Mouse (Mus musculus) thymus, adult 2 months (tissue): Measurements from ENCODE around the gene Gpr21.

ENCODE experiments used
- CTCF ChIP-seq: fragments of 200-500 bp; IDR thresholded peaks from 2 replicates; pipeline ENCODE4 v1.5.1; 2012; ENCODE audit warnings: mild to moderate bottlenecking, control low read depth, low read length, moderate library complexity, borderline replicate concordance; ENCODE audit not compliant: control insufficient read depth, poor library complexity, insufficient read depth; ENCODE audit errors: extremely low read depth
- POLR2A ChIP-seq: fragments of 200-500 bp; IDR thresholded peaks from 2 replicates; pipeline ENCODE4 v1.6.1; 2012; ENCODE audit warnings: mild to moderate bottlenecking, low read length, control low read depth, moderate library complexity; ENCODE audit not compliant: control insufficient read depth, poor library complexity, insufficient read depth; ENCODE audit errors: extremely low read depth

GRCm38 (mm10) chr2:37480039-37480438, 36.1 kb upstream of the Gpr21 start:
- TF ChIP-seq POLR2A (no peak), CTCF (no peak)
